Mouse (Mus musculus) ES-Bruce4 (cell line): ENCODE results near the gene Man1a. TPM values are rescaled to one million over a fixed set of nuclear protein-coding genes. Genes with fewer than 3 reads are reported as not detected.

Source experiments
- H3K27ac ChIP-seq: 2 replicates; pipeline ENCODE4 v1.5.1; 2012; ENCODE audit warnings: low read length, inconsistent platforms; ENCODE audit not compliant: insufficient read depth
- H3K27me3 ChIP-seq: 2 replicates; pipeline ENCODE4 v1.6.1; 2012; ENCODE audit warnings: mild to moderate bottlenecking, low read length, inconsistent platforms; ENCODE audit not compliant: control insufficient read depth, poor library complexity, insufficient read depth, severe bottlenecking
- H3K36me3 ChIP-seq: 2 replicates; pipeline ENCODE4 v1.6.1; 2012; ENCODE audit warnings: inconsistent platforms, mild to moderate bottlenecking, low read length, moderate library complexity; ENCODE audit not compliant: control insufficient read depth, poor library complexity, insufficient read depth, severe bottlenecking
- H3K4me1 ChIP-seq: one replicate; pipeline ENCODE4 v1.8.1; 2011; ENCODE audit warnings: low read length; ENCODE audit not compliant: control insufficient read depth, insufficient read depth
- H3K4me3 ChIP-seq: 2 replicates; pipeline ENCODE4 v1.5.1; 2011; ENCODE audit warnings: low read depth, mild to moderate bottlenecking, low read length
- H3K9ac ChIP-seq: 2 replicates; pipeline ENCODE4 v1.6.1; 2012; ENCODE audit warnings: low read depth, mild to moderate bottlenecking, inconsistent platforms; ENCODE audit not compliant: poor library complexity, severe bottlenecking
- H3K9me3 ChIP-seq: replicated peaks from 2 replicates; pipeline ENCODE4 v1.6.1; 2012; ENCODE audit warnings: mild to moderate bottlenecking, low read length, inconsistent platforms; ENCODE audit not compliant: control insufficient read depth, poor library complexity, insufficient read depth, severe bottlenecking
- CTCF ChIP-seq: IDR thresholded peaks from one replicate; pipeline ENCODE4 v1.8.1; 2011; ENCODE audit warnings: low read depth, low read length
- EP300 ChIP-seq: IDR thresholded peaks from 2 replicates; pipeline ENCODE4 v1.6.1; 2011; ENCODE audit warnings: low read depth, low read length; ENCODE audit not compliant: insufficient read depth
- POLR2A ChIP-seq: IDR thresholded peaks from one replicate; pipeline ENCODE4 v1.8.1; 2011; ENCODE audit warnings: low read length; ENCODE audit not compliant: insufficient read depth
- polyA plus RNA-seq: library from polyadenylated mRNA; stranded (reverse); fragments of >200 nt; gene quantifications from 2 replicates; pipeline ENCODE4 v1.2.4, GENCODE M21; 2011; ENCODE audit warnings: low read depth; ENCODE audit not compliant: missing spikeins, insufficient read depth, insufficient read length

Man1a gene
- polyA plus RNA-seq, 1 experiment = 4.8 TPM

DNA sequence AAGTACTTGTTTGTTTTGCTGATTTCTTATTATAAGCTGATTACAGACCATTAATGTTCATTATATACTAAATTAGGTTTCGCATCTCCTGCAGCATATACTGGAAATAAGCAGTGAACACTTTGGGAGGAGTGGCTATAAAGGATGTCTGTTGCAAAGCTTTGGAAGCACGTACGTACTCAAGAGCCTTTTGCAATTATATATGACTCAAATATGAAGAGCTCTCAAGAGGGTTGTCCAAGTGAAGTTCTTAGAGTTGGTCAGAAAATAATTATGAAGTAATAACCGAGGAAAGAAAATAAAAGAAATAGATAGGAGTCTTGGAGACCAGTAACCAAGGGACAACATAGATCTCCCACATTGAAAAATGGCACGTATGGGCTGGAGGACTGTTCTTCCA, 189.9 kb downstream of the Man1a start:
- Histone ChIP-seq H3K36me3 (no peaks in the 10 kb centered on the region), H3K4me1 (no peaks in the 10 kb centered on the region), H3K9me3 (no peaks in the 10 kb centered on the region), H3K4me3 (no peak overlapping the region), H3K9ac (no peak overlapping the region), H3K27ac (no peak overlapping the region), H3K27me3 (no peaks in the 10 kb centered on the region)
- TF ChIP-seq POLR2A = no peak
- no peak for TF ChIP-seq CTCF
- no peak for TF ChIP-seq EP300

DNA sequence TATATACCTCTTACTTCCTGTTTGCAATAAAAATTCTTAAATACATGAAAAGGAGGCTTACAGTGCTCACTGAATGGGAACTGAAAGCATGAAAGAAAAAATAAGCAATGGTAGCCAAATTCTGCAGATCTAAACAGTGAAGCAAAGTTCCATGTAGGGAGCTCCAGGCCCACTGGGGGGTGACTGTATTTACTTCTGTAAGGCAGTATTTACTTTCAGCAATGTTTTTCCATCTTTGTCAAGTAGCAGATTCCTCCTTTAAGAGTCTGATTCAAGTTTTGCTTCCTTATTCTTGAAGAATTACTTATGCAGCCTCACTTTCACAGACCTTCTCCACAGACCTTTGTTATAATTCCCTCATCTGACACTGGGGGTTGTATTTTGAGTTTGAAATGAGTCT, 195.1 kb downstream of the Man1a start:
- Histone ChIP-seq H3K9me3 (no peaks in the 10 kb centered on the region), H3K9ac (no peak overlapping the region), H3K27me3 (no peaks in the 10 kb centered on the region), H3K27ac (no peak overlapping the region), H3K4me1 (no peaks in the 10 kb centered on the region), H3K36me3 (no peaks in the 10 kb centered on the region), H3K4me3 (no peak overlapping the region)
- no peak for TF ChIP-seq POLR2A
- TF ChIP-seq EP300 = no peak
- TF ChIP-seq CTCF = no peak

DNA sequence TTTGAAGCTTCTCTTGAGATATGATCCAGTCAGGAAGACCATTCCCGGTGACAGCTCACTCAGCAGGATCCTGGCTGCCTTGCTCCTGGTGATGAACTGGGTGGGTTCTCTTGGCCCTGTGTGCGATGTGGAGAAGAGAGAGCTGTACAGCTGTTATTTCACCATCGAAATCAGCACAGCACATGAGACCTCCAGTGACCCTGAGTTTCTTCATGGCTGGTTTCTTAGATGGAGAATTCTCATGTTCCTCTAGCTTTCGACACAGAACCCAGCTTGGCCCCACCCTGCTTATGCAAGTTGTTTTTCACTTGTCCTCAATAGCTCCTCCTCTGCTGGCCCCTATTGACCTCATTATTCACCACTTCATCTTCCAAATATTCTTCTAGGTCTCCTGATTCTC, 200.5 kb downstream of the Man1a start:
- TF ChIP-seq EP300 (no peak), CTCF (no peak), POLR2A (no peak)
- Histone ChIP-seq H3K36me3 (no peaks in the 10 kb centered on the region), H3K9me3 (no peaks in the 10 kb centered on the region), H3K4me1 (no peaks in the 10 kb centered on the region), H3K27me3 (no peaks in the 10 kb centered on the region), H3K27ac (no peak overlapping the region), H3K9ac (no peak overlapping the region), H3K4me3 (no peak overlapping the region)

- Histone ChIP-seq H3K4me3 (no peak overlapping the region), H3K27ac (no peak overlapping the region), H3K4me1 (no peaks in the 10 kb centered on the region), H3K9ac (no peak overlapping the region), H3K27me3 (no peaks in the 10 kb centered on the region), H3K9me3 (no peaks in the 10 kb centered on the region), H3K36me3 (no peaks in the 10 kb centered on the region)
- no peak for TF ChIP-seq CTCF
- no peak for TF ChIP-seq POLR2A
- no peak for TF ChIP-seq EP300
Observed at GRCm38 (mm10) chr10:53874191-53874590, 202.2 kb downstream of the Man1a start.

DNA sequence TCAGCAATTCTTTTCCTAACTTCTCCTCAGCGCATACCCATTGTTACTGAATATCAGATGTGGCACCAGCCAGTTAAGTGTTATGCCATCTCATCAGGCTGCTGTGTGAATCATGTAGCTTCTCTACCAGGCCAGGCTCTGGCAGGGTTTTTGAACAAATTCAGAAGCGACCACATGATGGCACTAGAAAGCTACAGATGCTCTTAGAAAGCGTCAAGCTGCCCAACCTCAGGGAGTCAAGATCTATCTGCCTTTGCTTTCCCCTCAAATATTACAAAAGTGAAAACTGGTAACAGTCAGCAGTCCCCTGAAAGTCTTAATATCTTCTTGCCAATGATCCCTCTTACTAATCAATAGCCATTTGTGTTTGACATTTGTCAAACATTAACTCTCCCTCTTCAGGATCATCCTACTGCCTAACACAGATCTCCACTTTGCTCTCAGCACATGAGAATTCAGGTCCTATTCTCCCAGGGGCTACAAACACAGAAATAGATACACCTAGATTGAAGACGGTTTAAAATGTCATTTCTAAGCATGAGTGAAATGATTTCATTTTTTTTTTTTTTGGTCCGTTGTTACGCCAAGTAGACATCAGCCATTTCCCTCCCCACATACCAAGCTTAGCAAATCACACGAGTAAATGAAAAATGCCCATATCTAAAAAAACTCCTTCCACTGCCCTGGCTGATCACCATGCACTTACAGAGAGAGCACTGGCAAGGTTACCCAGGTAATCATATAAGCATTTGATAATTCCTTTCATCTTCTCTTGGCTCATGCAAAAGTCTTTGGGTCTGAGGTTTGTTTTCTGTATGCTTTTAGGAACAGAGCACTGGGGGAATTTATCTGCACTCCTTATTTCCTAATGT, 212.7 kb downstream of the Man1a start:
- no peaks in the 10 kb centered on the region for H3K4me1 ChIP-seq
- no peaks in the 10 kb centered on the region; the same call in 1 of the 2 replicates for H3K27me3 ChIP-seq
- H3K9me3 ChIP-seq = no peaks in the 10 kb centered on the region
- no peak for TF ChIP-seq EP300
- peak; percentile 18 for TF ChIP-seq CTCF
- no peak overlapping the region for H3K9ac ChIP-seq
- no peaks in the 10 kb centered on the region for H3K36me3 ChIP-seq
- H3K4me3 ChIP-seq = no peak overlapping the region
- no peak overlapping the region for H3K27ac ChIP-seq

GRCm38 (mm10) chr10:53859879-53860278, 216.5 kb downstream of the Man1a start:
- H3K9me3 ChIP-seq = no peaks in the 10 kb centered on the region
- H3K4me3 ChIP-seq = no peak overlapping the region
- H3K27me3 ChIP-seq = no peaks in the 10 kb centered on the region; the same call in 1 of the 2 replicates
- H3K9ac ChIP-seq = no peak overlapping the region
- no peak overlapping the region for H3K27ac ChIP-seq
- H3K4me1 ChIP-seq = no peaks in the 10 kb centered on the region
- TF ChIP-seq EP300 (no peak), POLR2A (no peak), CTCF (no peak)
- no peaks in the 10 kb centered on the region for H3K36me3 ChIP-seq
